Mouse (Mus musculus) urinary bladder, adult 18-20 months (tissue): ENCODE results near the gene Rbp2.

Experiments
- DNase-seq, 2 experiments: peaks; one replicate each; pipeline ENCODE4 v3.0.0; 2022; ENCODE audit warnings: low spot score in 2 of 2, mixed read lengths in 2 of 2

The Rbp2 gene

GRCm38 (mm10) chr9:98524786-98525542 lies 39.0 kb downstream of the Rbp2 start:
- DNase-seq, result no peak

DNA sequence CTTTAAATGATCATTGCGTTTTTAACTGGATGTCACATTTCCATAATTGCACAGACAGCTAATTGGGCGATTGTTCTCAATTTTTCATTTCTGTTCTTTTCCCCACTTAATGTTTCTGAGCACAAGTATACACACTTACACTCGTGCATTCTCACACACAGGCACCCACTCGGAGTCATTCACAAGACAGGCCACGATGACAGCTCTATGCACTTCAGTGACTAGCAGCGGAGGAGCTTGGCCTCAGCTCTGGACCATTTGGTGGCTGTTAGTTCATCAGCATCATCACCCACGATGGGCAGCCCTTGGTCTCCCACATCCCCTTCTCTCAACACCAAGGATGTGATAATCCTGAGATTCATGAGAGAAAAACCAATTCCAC lies 39.6 kb downstream of the Rbp2 start:
- no peak for DNase-seq

GRCm38 (mm10) chr9:98527226-98527625 lies 41.3 kb downstream of the Rbp2 start:
- no peak for DNase-seq

- no peak for DNase-seq
Measured at GRCm38 (mm10) chr9:98529776-98530175, 43.9 kb downstream of the Rbp2 start.

- no peak for DNase-seq
Measured at GRCm38 (mm10) chr9:98530999-98531398, 45.1 kb downstream of the Rbp2 start.

GRCm38 (mm10) chr9:98534675-98535280 lies 48.9 kb downstream of the Rbp2 start:
- DNase-seq, result no peak

DNA sequence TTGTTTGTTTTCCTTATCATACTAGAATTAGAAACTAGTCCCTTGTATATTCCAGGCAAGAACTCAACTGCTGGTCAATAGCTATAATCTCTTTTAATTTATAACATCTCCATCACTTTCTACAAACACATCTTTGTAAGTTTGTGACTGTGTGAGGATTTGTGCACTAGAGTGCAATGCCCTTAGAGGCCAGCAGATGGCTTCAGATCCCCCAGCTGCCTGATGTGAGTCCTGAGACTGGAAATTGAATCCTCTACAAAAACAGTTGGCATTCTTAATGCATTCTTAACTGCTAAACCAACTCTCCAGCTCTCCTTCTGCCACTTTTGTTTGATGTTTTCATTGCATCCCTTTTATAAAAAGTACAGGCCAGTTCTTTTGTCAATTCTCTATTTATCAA lies 49.8 kb downstream of the Rbp2 start:
- DNase-seq, result no peak

GRCm38 (mm10) chr9:98538017-98538712 lies 52.2 kb downstream of the Rbp2 start:
- peak in 1 of 2 experiments; percentile 4 for DNase-seq

DNA sequence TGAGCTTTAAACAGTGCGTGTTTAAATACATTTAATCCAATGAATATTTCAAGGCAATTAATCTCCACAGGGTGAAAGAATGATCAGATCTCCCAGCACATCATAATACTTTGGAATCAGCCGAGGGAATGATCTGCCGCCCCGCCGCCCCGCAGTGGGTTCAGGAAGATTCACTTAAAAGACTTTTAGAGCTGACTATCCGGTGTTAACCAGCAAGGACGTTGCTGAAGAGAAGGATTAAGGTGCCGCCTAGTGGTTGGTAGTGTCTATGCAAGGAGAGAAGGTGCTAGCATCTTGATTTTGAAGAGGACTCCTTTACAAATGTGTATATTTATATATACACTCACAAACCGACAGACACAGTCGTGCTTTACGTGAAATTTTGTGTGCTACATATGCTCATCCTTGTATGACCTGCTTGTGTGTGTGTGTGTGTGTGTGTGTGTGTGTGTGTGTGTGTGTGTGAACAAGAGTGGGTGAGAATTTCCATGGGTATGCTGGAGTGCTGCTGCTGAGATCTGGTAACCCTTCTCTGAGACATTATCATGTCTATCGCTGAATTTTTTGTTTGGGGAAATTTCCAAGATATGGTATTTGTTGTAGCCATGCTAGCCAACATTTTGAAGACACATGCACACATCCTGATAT lies 52.9 kb downstream of the Rbp2 start:
- peak; percentile 29 to 42 for DNase-seq

DNA sequence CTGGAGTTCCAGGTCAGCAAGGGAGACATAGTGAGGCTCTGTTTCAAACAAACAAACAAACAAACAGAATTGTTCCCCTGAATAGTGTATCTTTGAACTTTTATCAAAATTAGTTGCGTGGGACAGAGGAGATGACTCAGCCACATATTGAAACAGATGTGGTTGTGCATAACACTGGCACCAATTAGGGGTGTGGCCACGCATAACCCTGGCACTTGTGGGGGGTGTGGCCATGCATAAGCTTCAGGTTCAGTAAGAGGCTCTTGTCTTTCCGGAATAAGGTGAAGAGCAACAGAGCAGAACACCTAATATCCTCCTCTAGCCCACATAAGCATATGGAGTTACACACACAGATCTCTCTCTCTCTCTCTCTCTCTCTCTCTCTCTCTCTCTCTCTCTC lies 58.1 kb downstream of the Rbp2 start:
- no peak for DNase-seq
